Mouse (Mus musculus) liver (tissue): Measurements from ENCODE around the gene Epha7.

Source experiments
- DNase-seq: peaks from one replicate; pipeline ENCODE4 v3.0.0-alpha.2; 2020; ENCODE audit warnings: mixed read lengths

Epha7 gene

GRCm38 (mm10) chr4:28901496-28901895 is 88.6 kb downstream of the Epha7 start:
- no peak for DNase-seq

- no peak for DNase-seq
Observed at GRCm38 (mm10) chr4:28902004-28902704, 89.2 kb downstream of the Epha7 start.

DNA sequence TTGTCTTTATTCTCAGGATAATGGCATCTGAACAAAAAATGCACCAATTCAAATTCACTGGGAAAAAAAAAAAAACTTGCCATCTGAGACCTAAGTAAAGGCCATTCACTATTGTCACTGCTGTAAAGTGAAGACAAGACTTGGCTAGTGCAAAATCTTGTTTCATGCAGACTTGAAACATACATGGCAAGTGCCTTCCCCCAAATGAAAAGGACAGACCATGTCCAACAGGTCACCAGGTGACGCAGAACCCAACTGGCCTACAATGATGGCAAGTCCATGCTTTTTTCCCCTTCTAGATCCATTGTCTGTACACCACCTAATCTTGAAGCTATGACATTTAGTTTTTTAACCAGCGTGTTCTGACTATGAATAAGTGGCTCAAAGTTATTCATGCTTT is 94.1 kb downstream of the Epha7 start:
- no peak for DNase-seq

DNA sequence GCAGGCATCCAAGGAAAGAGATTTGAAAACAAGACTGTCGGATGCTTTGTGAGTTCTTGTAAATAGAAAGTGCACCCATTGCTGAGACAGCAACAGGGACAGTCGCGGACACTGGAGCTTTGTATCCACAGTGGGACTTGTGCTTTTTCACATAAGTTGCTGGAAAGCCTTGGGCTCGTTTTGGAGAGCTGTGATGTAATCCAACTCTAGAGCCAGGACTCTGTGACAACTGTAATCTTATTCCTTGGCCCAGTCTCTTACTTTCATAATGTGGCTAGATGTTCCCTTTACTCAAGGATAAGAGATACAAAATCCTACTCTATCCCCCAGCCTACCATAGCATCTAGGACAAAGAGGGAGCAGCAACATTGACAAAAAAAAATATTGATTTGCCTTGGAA is 97.2 kb downstream of the Epha7 start:
- DNase-seq: no peak

GRCm38 (mm10) chr4:28912028-28912427 is 99.1 kb downstream of the Epha7 start:
- DNase-seq: no peak

DNA sequence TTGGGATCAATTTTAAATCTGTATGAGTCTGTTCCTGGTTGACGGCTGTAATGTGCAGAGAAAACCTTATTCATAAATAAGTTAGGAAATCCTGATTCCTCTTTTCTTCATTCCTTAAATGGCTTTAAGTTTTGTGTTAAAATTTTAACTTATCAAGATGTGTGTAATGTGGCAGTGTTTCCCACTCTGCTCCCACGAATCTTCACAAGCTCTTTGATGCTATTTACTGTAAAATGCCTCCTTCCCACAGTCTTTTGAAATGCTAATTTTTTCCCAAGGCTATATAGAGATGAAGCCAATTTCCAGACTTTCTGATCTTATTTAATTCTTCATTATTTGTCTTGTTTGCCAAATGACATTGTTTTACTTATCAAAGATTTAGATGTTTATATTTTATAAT is 100.7 kb downstream of the Epha7 start:
- no peak for DNase-seq

GRCm38 (mm10) chr4:28920645-28921044 is 107.7 kb downstream of the Epha7 start:
- DNase-seq: no peak

DNA sequence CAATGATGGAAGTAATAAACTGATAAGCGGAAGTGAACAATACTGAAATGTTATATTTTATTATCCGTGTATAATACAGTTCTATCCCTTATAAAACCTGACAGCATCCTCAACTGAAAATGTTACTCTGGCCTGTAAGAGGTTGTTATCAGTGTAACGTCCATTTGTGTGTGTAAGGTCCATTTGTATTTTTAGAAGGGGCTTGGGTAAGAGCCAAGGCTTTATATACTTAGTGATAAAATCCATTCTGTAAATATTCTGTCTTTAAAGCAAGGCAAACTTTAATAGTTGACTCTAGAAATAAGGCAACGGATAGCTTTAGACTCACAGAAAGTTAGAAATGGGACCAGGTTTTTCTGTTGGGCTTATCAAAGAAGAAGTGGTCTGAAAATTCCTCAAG is 113.1 kb downstream of the Epha7 start:
- no peak for DNase-seq

DNA sequence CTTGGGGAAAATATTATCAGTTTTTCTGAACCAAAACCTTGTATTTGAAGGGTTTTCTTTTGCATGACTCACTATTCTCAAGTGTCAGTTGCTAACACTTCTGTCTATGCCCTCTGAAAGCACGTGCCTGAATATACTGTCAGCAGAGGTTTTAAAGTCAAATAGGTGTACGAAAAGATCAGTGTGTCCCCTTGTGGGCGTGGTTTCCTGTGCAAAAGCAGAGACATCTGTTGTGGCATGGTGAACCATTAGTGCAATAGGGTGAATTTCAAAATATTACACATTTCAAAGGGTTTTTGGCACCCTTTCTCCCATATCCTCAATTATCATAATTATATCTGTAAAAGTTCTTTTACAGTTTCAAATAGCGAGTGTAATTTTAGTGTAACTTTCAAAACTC is 120.5 kb downstream of the Epha7 start:
- DNase-seq: no peak

- DNase-seq: no peak
Observed at GRCm38 (mm10) chr4:28934802-28935201, 121.9 kb downstream of the Epha7 start.

DNA sequence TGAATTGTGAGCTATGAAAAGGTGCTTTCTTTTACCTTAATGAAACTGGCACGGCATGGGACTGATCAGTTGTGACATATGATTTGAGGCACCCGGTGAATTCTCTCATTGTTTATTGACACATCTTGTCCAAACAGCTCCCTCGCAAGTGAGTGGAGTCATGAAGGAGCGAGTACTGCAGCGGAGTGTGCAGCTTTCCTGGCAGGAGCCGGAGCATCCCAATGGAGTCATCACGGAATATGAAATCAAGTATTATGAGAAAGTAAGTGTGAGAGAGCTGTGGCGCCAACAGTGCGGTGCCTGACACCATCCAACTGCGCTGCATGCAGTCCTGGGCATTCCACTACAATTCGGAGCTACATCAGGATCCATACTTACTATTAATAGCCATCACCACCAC is 122.6 kb downstream of the Epha7 start:
- no peak for DNase-seq

GRCm38 (mm10) chr4:28940710-28941109 is 127.8 kb downstream of the Epha7 start:
- DNase-seq: no peak

- no peak for DNase-seq
Observed at GRCm38 (mm10) chr4:28944237-28944636, 131.3 kb downstream of the Epha7 start.

GRCm38 (mm10) chr4:28960889-28961560 is 148.1 kb downstream of the Epha7 start:
- no peak for DNase-seq

DNA sequence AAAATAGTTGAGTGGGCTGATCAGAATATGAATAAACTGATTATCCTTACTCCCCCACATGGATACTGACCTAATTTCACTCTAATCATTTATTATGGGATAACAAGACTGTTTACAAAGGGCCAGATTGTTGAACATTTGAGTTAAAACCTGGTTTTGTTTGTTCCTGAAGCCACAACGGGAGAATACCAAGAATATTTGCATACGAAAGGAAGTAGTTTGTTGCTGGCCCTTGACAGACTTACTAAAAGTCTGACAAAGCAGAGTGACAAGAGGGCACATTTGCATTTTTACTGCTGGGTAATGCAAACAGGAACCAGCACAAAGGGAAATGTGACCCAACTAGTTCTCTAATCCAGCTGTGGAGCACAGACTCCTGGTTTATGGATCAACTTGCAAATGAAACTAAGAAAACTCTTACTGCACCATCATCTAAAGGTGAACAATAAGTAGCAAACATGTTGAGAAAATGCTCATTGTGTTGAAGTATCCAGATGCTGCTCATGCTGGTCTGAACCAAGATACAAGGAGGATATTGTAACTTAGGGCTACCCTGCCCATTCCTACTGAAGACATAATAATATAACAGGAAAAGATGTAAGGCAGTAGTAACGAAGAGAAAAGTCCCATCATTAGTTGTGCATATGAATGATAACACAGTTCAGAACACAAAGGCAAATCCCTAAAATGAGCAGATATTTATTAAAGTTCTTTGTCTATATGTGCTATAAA is 154.8 kb downstream of the Epha7 start:
- DNase-seq: no peak

DNA sequence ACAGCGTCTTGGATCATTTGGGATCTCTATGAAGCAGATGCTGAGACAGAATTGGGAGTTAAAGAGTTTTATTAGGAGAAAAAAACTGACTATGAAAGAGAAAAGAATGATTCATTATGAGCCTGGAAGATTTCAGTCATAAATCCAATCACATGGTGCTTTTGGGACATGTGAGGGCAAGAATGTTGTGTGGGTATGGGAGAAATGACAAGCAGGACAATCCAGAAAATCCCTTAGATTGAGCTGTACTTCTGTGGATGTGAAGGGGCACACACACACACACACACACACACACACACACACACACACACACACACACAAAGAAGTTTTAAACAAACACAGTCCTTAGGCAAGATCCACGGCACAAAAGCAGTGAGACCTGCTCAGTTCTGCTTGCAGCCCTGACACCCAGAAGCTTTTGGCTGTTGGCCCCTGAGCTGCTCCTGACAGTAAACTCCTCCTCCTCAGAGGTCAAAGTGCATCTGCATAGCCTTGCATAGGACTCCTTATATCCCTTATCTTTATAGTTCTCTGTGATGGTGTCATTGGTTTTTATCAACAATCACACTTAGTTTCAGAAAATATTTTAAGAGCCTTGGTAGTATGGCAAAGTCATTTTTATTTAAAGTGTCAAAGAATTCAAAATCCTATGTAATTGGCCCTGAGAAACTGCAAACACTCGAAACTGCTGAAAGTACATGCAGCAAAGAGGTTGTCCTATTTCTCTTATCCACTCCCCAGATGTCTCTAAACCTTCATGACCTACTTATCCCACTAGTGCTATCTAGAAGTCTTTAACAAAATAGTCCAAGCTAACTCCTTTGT is 185.7 kb downstream of the Epha7 start:
- no peak for DNase-seq

DNA sequence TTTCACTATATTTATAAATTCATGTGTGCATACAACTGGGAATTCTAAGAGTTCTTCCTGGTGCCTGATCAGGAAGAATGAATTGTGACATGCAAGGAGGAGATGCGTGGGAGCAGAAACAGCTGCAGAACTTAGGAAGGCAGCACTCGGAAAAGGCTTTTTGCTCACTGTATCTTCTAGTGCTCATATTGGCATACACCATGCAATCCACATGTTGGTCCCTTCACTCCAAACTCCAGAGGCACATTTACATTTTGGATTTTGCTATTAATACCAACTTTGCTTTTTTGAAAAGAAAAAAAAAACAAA is 186.3 kb downstream of the Epha7 start:
- DNase-seq: no peak

DNA sequence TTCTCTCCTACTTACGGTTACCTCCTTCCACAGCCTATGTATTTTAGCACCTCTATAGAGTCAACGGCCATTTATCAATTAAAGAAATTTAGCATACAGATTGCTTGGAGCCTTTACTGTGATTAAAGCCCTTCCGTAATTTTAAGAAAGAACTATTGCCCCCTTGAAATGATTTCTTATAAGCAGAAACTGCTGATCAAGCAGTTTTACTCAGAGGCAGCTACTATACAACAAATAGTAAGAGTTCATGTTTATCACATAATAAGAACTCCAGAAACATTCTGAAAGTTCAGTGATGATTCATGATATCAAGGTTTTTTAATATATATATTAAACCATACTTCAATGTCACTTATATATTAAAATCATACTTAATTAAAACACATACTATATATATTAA is 197.4 kb downstream of the Epha7 start:
- no peak for DNase-seq
